Mouse (Mus musculus): ENCODE results near the gene Cryga. TPM values are rescaled to one million over a fixed set of nuclear protein-coding genes. Genes with fewer than 3 reads are reported as not detected.

Gene Cryga
- total RNA-seq (2021): 1 to 10 TPM in 1 of 2 experiments, under 1 TPM in 1; 0.78 to 1.7 TPM
- long read RNA-seq: 0 reads

- no peak for DNase-seq (ENCODE audit: low spot score in 2 of 2)
Observed at GRCm38 (mm10) chr1:65103273-65103672, at the start of gene Cryga. Gene Cryga (minus strand): TSS chr1:65103373.

- no peak for DNase-seq (ENCODE audit: low spot score in 2 of 2)
Observed at GRCm38 (mm10) chr1:65147971-65148370, 44.8 kb upstream of the Cryga start.

GRCm38 (mm10) chr1:65147326-65147725 lies 44.2 kb upstream of the Cryga start:
- DNase-seq (ENCODE audit: low spot score in 2 of 2): no peak

GRCm38 (mm10) chr1:65146601-65147000 lies 43.4 kb upstream of the Cryga start:
- no peak for DNase-seq (ENCODE audit: low spot score in 2 of 2)

- DNase-seq (ENCODE audit: low spot score in 2 of 2): no peak
Observed at GRCm38 (mm10) chr1:65144783-65145182, 41.6 kb upstream of the Cryga start.

GRCm38 (mm10) chr1:65137560-65137959 lies 34.4 kb upstream of the Cryga start:
- DNase-seq (ENCODE audit: low spot score in 2 of 2): no peak

GRCm38 (mm10) chr1:65132833-65133232 lies 29.7 kb upstream of the Cryga start:
- no peak for DNase-seq (ENCODE audit: low spot score in 2 of 2)

- no peak for DNase-seq (ENCODE audit: low spot score in 2 of 2)
Observed at GRCm38 (mm10) chr1:65131671-65132070, 28.5 kb upstream of the Cryga start.

GRCm38 (mm10) chr1:65130226-65130625 lies 27.1 kb upstream of the Cryga start:
- no peak for DNase-seq (ENCODE audit: low spot score in 2 of 2)

GRCm38 (mm10) chr1:65129634-65130180 lies 26.5 kb upstream of the Cryga start:
- DNase-seq (ENCODE audit: low spot score in 2 of 2): no peak

- peak; percentile 18 to 45 for DNase-seq (ENCODE audit: low spot score in 2 of 2)
Observed at GRCm38 (mm10) chr1:65122574-65123372, 19.6 kb upstream of the Cryga start, which contains the start of gene D630023F18Rik. Gene D630023F18Rik (minus strand): TSS chr1:65123214.

GRCm38 (mm10) chr1:65119438-65119837 lies 16.3 kb upstream of the Cryga start, which contains the start of gene Gm28845:
Gene Gm28845 (minus strand): TSS chr1:65119558.
- no peak for DNase-seq (ENCODE audit: low spot score in 2 of 2)

- DNase-seq (ENCODE audit: low spot score in 2 of 2): no peak
Observed at GRCm38 (mm10) chr1:65118150-65118913, 15.2 kb upstream of the Cryga start.

- DNase-seq (ENCODE audit: low spot score in 2 of 2): no peak
Observed at GRCm38 (mm10) chr1:65113536-65114172, 10.5 kb upstream of the Cryga start.

- DNase-seq (ENCODE audit: low spot score in 2 of 2): no peak
Observed at GRCm38 (mm10) chr1:65112807-65113196, 9.6 kb upstream of the Cryga start.

GRCm38 (mm10) chr1:65112031-65112806 lies 9.0 kb upstream of the Cryga start:
- peak; percentile 76 to 79 for DNase-seq (ENCODE audit: low spot score in 2 of 2)

GRCm38 (mm10) chr1:65109756-65110435 lies 6.7 kb upstream of the Cryga start:
- DNase-seq (ENCODE audit: low spot score in 2 of 2): no peak

GRCm38 (mm10) chr1:65109196-65109595 lies 6.0 kb upstream of the Cryga start:
- DNase-seq (ENCODE audit: low spot score in 2 of 2): no peak

GRCm38 (mm10) chr1:65107654-65108279 lies 4.6 kb upstream of the Cryga start:
- DNase-seq (ENCODE audit: low spot score in 2 of 2): no peak

- no peak for DNase-seq (ENCODE audit: low spot score in 2 of 2)
Observed at GRCm38 (mm10) chr1:65096953-65097352, 6.2 kb downstream of the Cryga start.

All from layer of hippocampus, postnatal 10 days (tissue).